Mouse (Mus musculus) spleen, adult 2 months (tissue): ENCODE results near the gene Endou.

Experiments used
- CTCF ChIP-seq: fragments of 200-500 bp; IDR thresholded peaks from 2 replicates; pipeline ENCODE4 v1.5.1; 2011; ENCODE audit warnings: mild to moderate bottlenecking, inconsistent platforms; ENCODE audit not compliant: insufficient read depth, insufficient read length, insufficient replicate concordance; ENCODE audit errors: extremely low read depth
- POLR2A ChIP-seq: fragments of 200-500 bp; IDR thresholded peaks from 2 replicates; pipeline ENCODE4 v1.6.1; 2011; ENCODE audit warnings: low read depth, low read length, inconsistent platforms

- no peak for TF ChIP-seq POLR2A
- TF ChIP-seq CTCF: no peak
Measured at GRCm38 (mm10) chr15:97693411-97693810, 37.7 kb downstream of the Endou start.
